Mouse (Mus musculus) stomach, postnatal 0 days (tissue): ENCODE data around the gene Man2b2.

Experiments
- CTCF ChIP-seq: IDR thresholded peaks from 2 replicates; pipeline ENCODE4 v1.5.1; 2016; ENCODE audit warnings: antibody characterized with exemption, low read depth, mild to moderate bottlenecking, moderate library complexity
- EP300 ChIP-seq: optimal IDR thresholded peaks from 2 replicates; pipeline ENCODE3; 2016; ENCODE audit warnings: antibody characterized with exemption

- TF ChIP-seq CTCF = no peak
- no peak for TF ChIP-seq EP300
Observed at GRCm38 (mm10) chr5:36840092-36840491, 9.6 kb upstream of the Man2b2 start.
